Mouse (Mus musculus) testis, adult 2 months (tissue): Measurements from ENCODE around the gene Zfp184. TPM values are rescaled to one million over a fixed set of nuclear protein-coding genes. Genes with fewer than 3 reads are reported as not detected.
A peak's percentile ranks its signal among the peaks of the same experiment; 100 is the strongest.

Experiments used
- H3K27ac ChIP-seq: fragments of 200-500 bp; 2 replicates; pipeline ENCODE4 v1.5.1; 2012; ENCODE audit warnings: low read depth, low read length; ENCODE audit not compliant: control insufficient read depth, insufficient read depth
- H3K27me3 ChIP-seq: fragments of 200-500 bp; 2 replicates; pipeline ENCODE4 v1.6.1; 2012; ENCODE audit warnings: mild to moderate bottlenecking, low read length, moderate library complexity; ENCODE audit not compliant: control insufficient read depth, insufficient read depth
- H3K36me3 ChIP-seq: fragments of 200-500 bp; 2 replicates; pipeline ENCODE4 v1.6.1; 2012; ENCODE audit warnings: mild to moderate bottlenecking, low read length; ENCODE audit not compliant: control insufficient read depth, insufficient read depth
- H3K4me1 ChIP-seq: fragments of 200-500 bp; 2 replicates; pipeline ENCODE4 v1.6.1; 2012; ENCODE audit warnings: low read length; ENCODE audit not compliant: control insufficient read depth, insufficient read depth
- H3K4me3 ChIP-seq: fragments of 200-500 bp; 2 replicates; pipeline ENCODE4 v1.5.1; 2012; ENCODE audit warnings: low read depth, mild to moderate bottlenecking, low read length, moderate library complexity, mixed read lengths; ENCODE audit not compliant: control insufficient read depth
- CTCF ChIP-seq: fragments of 200-500 bp; IDR thresholded peaks from 2 replicates; pipeline ENCODE4 v1.5.1; 2012; ENCODE audit warnings: low read depth, mild to moderate bottlenecking, inconsistent platforms, low read length, moderate library complexity; ENCODE audit not compliant: control insufficient read depth, insufficient read depth, insufficient replicate concordance
- POLR2A ChIP-seq: fragments of 200-500 bp; IDR thresholded peaks from 2 replicates; pipeline ENCODE4 v1.6.1; 2012; ENCODE audit warnings: low read depth, mild to moderate bottlenecking, inconsistent platforms, low read length, moderate library complexity; ENCODE audit not compliant: control insufficient read depth
- polyA plus RNA-seq: library from polyadenylated mRNA; depleted of rRNA; stranded (reverse); fragments of >200 nt; gene quantifications from 2 replicates; pipeline ENCODE4 v1.2.3, GENCODE M21; 2012

Zfp184 gene
- polyA plus RNA-seq, 1 experiment = 2.8 TPM

GRCm38 (mm10) chr13:21993957-21994738 lies 49.3 kb downstream of the Zfp184 start:
- TF ChIP-seq CTCF = no peak
- H3K4me3 ChIP-seq = no peak overlapping the region
- H3K27ac ChIP-seq = no peak overlapping the region
- no peaks in the 10 kb centered on the region for H3K36me3 ChIP-seq
- peaks cover 8% of the 10 kb centered on the region for H3K4me1 ChIP-seq
- H3K27me3 ChIP-seq = peaks cover 11% of the 10 kb centered on the region

- peak overlapping the region; percentile 71 for H3K4me3 ChIP-seq
- no peak overlapping the region for H3K27ac ChIP-seq
- H3K27me3 ChIP-seq = peaks cover 11% of the 10 kb centered on the region
- H3K36me3 ChIP-seq = no peaks in the 10 kb centered on the region
- no peak for TF ChIP-seq CTCF
- TF ChIP-seq POLR2A = no peak
- peaks cover 8% of the 10 kb centered on the region for H3K4me1 ChIP-seq
These were observed 50.0 kb downstream of the Zfp184 start for GRCm38 (mm10) chr13:21994896-21995295.

- peaks cover 11% of the 10 kb centered on the region for H3K27me3 ChIP-seq
- no peak overlapping the region for H3K27ac ChIP-seq
- H3K4me3 ChIP-seq = peak overlapping the region; percentile 71
- no peaks in the 10 kb centered on the region for H3K36me3 ChIP-seq
- peaks cover 8% of the 10 kb centered on the region for H3K4me1 ChIP-seq
- TF ChIP-seq CTCF (no peak), POLR2A (no peak)
These were observed 50.5 kb downstream of the Zfp184 start for GRCm38 (mm10) chr13:21995331-21995914.

GRCm38 (mm10) chr13:21996101-21996839 lies 51.4 kb downstream of the Zfp184 start:
- no peaks in the 10 kb centered on the region for H3K36me3 ChIP-seq
- peak overlapping the region; percentile 55; the same call in 1 of the 2 replicates for H3K4me3 ChIP-seq
- H3K27me3 ChIP-seq = peaks cover 11% of the 10 kb centered on the region
- TF ChIP-seq CTCF = no peak
- TF ChIP-seq POLR2A = no peak
- H3K4me1 ChIP-seq = peaks cover 8% of the 10 kb centered on the region
- no peak overlapping the region for H3K27ac ChIP-seq

- no peaks in the 10 kb centered on the region for H3K36me3 ChIP-seq
- peak overlapping the region; percentile 55 for H3K4me3 ChIP-seq
- H3K27me3 ChIP-seq = peaks cover 11% of the 10 kb centered on the region
- TF ChIP-seq CTCF = no peak
- TF ChIP-seq POLR2A = no peak
- H3K4me1 ChIP-seq = peaks cover 8% of the 10 kb centered on the region
- no peak overlapping the region for H3K27ac ChIP-seq
These were observed 51.9 kb downstream of the Zfp184 start for GRCm38 (mm10) chr13:21996840-21997185.

- H3K4me1 ChIP-seq = peaks cover 8% of the 10 kb centered on the region
- TF ChIP-seq CTCF (no peak), POLR2A (no peak)
- H3K36me3 ChIP-seq = no peaks in the 10 kb centered on the region
- peaks cover 11% of the 10 kb centered on the region for H3K27me3 ChIP-seq
- no peak overlapping the region for H3K27ac ChIP-seq
- H3K4me3 ChIP-seq = no peak overlapping the region; the same call in 1 of the 2 replicates
These were observed 52.4 kb downstream of the Zfp184 start for GRCm38 (mm10) chr13:21997201-21997820.

- H3K4me1 ChIP-seq = peaks cover 8% of the 10 kb centered on the region
- TF ChIP-seq POLR2A (no peak), CTCF (no peak)
- no peak overlapping the region for H3K4me3 ChIP-seq
- no peaks in the 10 kb centered on the region for H3K36me3 ChIP-seq
- H3K27me3 ChIP-seq = peaks cover 11% of the 10 kb centered on the region
- H3K27ac ChIP-seq = no peak overlapping the region
These were observed 52.9 kb downstream of the Zfp184 start for GRCm38 (mm10) chr13:21997821-21998220.
